Mouse (Mus musculus) 3T3-L1 (cell line): ENCODE data around the gene Ccdc155.

Experiments
- DNase-seq: peaks from one replicate; pipeline ENCODE4 v3.0.0-alpha.2; 2015; ENCODE audit warnings: low read depth, low spot score

The Ccdc155 gene

GRCm38 (mm10) chr7:45204380-45205143 lies at the start of gene Ccdc155:
Gene Ccdc155 (minus strand): TSS chr7:45204892.
- DNase-seq: no peak

GRCm38 (mm10) chr7:45253806-45254205 lies 49.1 kb upstream of the Ccdc155 start:
- DNase-seq: no peak

- DNase-seq: peak; percentile 14
Measured at GRCm38 (mm10) chr7:45247666-45248065, 43.0 kb upstream of the Ccdc155 start.

- DNase-seq: no peak
Measured at GRCm38 (mm10) chr7:45241389-45241749, 36.7 kb upstream of the Ccdc155 start.

- no peak for DNase-seq
Measured at GRCm38 (mm10) chr7:45240633-45241388, 36.1 kb upstream of the Ccdc155 start, which contains the start of gene Slc6a16. Gene Slc6a16 (plus strand): TSS chr7:45241085.

- DNase-seq: no peak
Measured at GRCm38 (mm10) chr7:45240109-45240508, 35.4 kb upstream of the Ccdc155 start.

GRCm38 (mm10) chr7:45238723-45239496 lies 34.2 kb upstream of the Ccdc155 start, which contains the start of gene Cd37:
Gene Cd37 (minus strand): TSS chr7:45239115.
- no peak for DNase-seq

GRCm38 (mm10) chr7:45237747-45238699 lies 33.3 kb upstream of the Ccdc155 start:
- DNase-seq: no peak

GRCm38 (mm10) chr7:45235656-45236180 lies 31.0 kb upstream of the Ccdc155 start:
- DNase-seq: no peak

GRCm38 (mm10) chr7:45234922-45235571 lies 30.4 kb upstream of the Ccdc155 start:
- DNase-seq: no peak

- no peak for DNase-seq
Measured at GRCm38 (mm10) chr7:45234333-45234841, 29.7 kb upstream of the Ccdc155 start.

- DNase-seq: no peak
Measured at GRCm38 (mm10) chr7:45233580-45234332, 29.1 kb upstream of the Ccdc155 start.

- DNase-seq: no peak
Measured at GRCm38 (mm10) chr7:45232716-45233465, 28.2 kb upstream of the Ccdc155 start.

GRCm38 (mm10) chr7:45231941-45232340 lies 27.2 kb upstream of the Ccdc155 start:
- DNase-seq: no peak

GRCm38 (mm10) chr7:45231192-45231591 lies 26.5 kb upstream of the Ccdc155 start:
- DNase-seq: no peak

- DNase-seq: no peak
Measured at GRCm38 (mm10) chr7:45229459-45230203, 24.9 kb upstream of the Ccdc155 start.

- DNase-seq: no peak
Measured at GRCm38 (mm10) chr7:45229046-45229445, 24.4 kb upstream of the Ccdc155 start.

- DNase-seq: no peak
Measured at GRCm38 (mm10) chr7:45228548-45228947, 23.9 kb upstream of the Ccdc155 start.
